Mouse (Mus musculus) natural killer cell, adult 2 months (primary cell): Measurements from ENCODE around the gene Dynlt1b.
"Not testable (repeated sequence)": the region's sequence is repeated elsewhere in the genome, so short reads cannot be mapped to it uniquely, and the experiment has no call there.

ENCODE experiments used
- DNase-seq, 2 experiments: peaks; one replicate each; pipeline ENCODE4 v3.0.0; 2022; ENCODE audit warnings: low spot score in 2 of 2

The Dynlt1b gene

GRCm38 (mm10) chr17:6429945-6430344 lies at the start of gene Dynlt1b:
Gene Dynlt1b, plus strand, starts transcription at chr17:6430112.
- peak; percentile 100 for DNase-seq

DNA sequence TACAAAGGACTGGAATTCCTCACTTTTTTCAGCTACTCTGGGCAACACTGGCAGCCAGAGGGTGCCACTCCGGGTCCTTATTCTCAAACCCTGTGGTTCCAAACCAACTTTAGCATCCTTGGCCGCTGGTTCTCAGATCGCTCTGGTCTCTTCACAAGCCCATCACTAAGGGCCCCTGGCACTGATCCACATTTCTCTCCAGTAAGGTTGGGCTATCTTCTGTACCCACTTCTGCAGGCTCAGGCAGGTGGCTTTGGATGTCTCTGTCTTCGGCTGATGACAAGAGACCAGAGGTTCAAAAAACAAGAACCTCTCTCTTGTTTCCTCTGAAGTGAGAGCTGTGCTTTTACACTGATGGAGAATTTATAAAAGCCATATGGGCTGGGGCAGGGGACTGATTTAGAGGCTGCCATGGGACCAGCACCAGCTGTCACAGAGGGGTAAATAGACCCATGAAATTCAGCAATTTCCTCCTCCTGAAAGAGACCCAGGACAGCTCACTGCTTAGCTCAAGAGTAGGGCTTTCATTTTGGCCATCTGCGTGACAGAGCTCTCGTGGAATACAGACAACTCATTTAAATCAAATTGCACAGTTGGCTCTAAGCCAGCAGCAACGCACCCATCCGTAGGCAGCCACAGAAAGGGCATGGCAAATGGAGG lies 49.6 kb upstream of the Dynlt1b start:
- DNase-seq: not testable (repeated sequence)

- not testable (repeated sequence) for DNase-seq
Observed at GRCm38 (mm10) chr17:6381071-6381682, 48.7 kb upstream of the Dynlt1b start.

- not testable (repeated sequence) for DNase-seq
Observed at GRCm38 (mm10) chr17:6386927-6387326, 43.0 kb upstream of the Dynlt1b start.

DNA sequence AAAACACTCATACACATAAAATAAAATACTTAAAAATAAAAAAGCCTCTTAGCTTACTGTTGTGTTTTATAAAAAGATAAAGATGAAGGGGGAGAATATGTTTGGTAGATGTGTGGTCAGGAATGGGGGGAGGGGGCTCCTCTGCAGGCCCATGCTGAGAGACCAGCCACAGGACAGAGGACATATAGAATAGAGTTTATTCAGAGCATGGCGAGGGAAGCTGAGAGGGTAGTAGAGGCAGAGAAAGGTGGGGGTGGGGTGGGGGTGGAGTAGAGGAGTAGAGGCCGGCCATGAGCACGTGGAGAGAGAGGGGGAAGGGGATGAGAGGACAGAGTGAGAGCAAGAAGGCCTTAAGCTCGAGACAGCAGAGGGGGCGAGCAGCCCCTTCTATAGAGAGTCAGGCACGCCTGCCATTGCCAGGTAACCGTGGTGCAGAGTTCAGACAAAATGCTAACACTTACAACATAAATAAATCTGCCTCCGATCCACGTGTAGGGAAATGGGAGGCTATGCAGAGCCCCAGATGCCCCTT lies 42.5 kb upstream of the Dynlt1b start:
- DNase-seq: not testable (repeated sequence)

DNA sequence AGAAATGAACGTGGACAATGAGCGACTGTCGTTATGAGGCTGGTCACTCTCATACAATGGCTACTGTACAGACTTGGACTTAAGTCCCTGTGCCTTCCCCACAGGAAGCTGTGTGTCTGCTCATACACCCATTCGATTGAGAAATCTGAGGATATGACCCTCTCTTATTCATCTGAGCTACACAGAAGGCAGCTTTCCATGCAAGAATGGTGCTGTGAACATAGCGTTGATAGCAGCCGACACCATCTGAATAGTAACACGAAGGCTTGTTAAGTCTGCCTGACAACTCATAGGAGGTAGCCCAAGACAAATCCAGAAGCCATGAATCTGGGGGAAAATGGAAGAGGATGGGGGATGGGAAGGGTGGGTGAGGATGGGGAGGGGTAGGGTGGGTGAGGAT lies 40.4 kb upstream of the Dynlt1b start:
- DNase-seq: not testable (repeated sequence)

DNA sequence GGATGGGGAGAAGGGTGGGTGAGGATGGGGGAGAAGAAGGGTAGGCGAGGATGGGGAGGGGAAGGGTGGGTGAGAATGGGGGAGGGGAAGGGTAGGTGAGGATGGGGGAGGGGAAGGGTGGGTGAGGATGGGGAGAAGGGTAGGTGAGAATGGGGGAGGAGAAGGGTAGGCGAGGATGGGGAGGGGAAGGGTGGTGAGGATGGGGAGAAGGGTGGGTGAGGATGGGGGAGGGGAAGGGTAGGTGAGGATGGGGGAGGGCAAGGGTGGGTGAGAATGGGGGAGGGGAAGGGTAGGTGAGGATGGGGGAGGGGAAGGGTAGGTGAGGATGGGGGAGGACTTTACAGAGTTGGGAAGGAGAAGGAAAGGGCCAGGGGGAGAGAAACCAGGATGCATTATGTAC lies 39.2 kb upstream of the Dynlt1b start:
- DNase-seq: not testable (repeated sequence)

- not testable (repeated sequence) for DNase-seq
Observed at GRCm38 (mm10) chr17:6391736-6392135, 38.2 kb upstream of the Dynlt1b start.

- DNase-seq: not testable (repeated sequence)
Observed at GRCm38 (mm10) chr17:6392473-6393340, 37.2 kb upstream of the Dynlt1b start.

GRCm38 (mm10) chr17:6398079-6398478 lies 31.8 kb upstream of the Dynlt1b start:
- DNase-seq: not testable (repeated sequence)

DNA sequence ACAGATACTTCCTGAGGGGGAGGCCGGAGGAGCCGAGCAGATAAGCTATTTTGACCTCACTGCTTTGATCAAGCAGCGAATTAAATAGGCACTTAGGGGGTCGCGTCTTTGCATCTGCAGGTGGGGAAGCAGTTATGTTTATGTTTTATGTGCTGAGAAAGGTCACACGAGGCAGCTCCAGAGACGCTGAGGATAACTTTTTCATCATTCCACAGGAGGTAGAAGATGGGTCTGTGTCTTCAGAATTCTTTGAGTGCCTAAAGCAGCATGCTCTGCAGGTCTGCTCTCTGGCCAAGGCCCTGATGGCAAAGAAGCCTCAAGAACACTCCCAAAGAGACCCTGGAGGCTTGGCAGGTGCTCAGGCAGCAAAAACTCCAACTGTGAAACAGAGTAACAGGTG lies 31.1 kb upstream of the Dynlt1b start:
- not testable (repeated sequence) for DNase-seq

- DNase-seq: not testable (repeated sequence)
Observed at GRCm38 (mm10) chr17:6399281-6400096, 30.4 kb upstream of the Dynlt1b start.

- DNase-seq: not testable (repeated sequence)
Observed at GRCm38 (mm10) chr17:6400097-6400489, 29.8 kb upstream of the Dynlt1b start.

DNA sequence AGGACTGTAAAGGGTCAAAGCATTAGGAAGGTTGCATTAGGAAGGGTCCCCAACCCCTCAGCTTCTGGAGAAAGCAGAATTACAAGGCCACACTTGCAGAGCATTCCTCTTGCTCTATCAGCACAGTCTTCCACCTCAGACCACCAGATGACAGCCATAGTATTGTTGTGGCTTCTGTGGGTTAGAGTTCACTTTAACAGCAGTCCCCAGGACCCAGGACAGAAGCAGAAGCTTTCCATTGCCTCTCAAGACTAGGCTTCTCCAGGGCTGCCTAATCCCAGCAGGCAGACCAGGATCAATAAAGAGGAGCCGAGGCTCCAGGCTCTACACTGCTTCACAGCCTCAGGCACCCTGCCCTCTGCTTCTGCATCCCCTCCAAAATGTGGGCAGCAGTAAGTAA lies 25.4 kb upstream of the Dynlt1b start:
- not testable (repeated sequence) for DNase-seq

DNA sequence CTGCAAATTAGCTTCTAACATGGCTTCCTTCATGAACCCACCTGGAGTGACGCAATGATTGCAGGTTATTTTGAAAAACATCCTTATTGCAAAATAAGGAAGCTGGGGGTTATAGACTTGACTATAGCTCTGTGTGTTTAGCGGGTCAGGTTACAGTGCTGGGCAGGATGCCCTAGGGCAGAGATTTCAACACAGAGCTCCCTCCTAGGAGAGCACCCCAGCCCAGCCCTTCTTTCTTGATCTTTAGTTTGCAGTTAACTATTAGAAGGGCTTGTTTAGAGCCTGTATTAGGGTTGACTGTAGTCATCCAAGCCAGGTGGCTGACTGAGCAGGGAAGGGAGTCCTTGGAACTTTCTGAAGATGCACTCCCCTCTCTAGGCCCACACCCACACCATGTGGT lies 22.9 kb upstream of the Dynlt1b start:
- not testable (repeated sequence) for DNase-seq

DNA sequence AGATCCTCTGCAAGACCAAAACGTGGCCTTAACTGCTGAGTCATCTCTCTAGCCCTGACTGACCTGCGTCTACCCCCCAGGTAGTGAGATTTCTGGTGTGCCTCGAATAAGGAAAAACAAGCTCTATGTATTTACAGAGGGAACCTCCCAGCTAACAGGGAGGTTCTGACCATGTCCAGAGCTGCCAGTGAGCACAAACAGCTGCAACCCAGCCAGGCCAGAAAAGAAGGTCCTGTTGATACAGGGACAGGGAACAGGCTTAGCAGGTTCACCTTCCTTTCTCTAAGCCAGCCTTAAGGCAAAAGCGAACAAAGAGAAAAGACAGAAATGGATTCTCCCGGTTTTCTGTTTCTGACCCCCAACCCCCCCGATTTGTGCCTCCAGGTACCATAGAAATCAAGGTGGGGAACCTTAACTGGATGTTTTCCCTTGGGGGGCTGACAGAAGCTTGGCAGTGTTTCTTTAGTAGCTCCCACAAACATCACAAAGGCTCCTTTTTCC lies 19.1 kb upstream of the Dynlt1b start:
- DNase-seq: not testable (repeated sequence)

DNA sequence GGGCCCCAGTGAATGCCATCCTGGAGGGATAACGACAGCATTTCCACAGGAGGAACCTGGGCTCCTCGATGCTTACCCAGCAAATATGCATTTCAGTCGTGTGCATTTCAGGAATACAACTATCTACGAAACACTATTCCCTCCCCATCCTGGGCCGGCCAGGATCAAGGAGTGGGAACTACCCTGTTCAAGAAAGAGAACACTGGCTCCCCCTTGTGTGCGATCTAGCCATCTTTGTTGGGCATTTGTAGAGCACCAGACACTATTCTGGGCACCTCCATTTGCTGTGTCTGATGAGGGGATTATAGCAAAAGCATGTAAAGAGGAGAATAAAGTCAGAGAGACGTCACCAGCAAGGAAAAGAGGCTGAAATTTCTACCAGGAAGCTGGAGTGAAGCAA lies 12.8 kb upstream of the Dynlt1b start:
- not testable (repeated sequence) for DNase-seq

GRCm38 (mm10) chr17:6420557-6420956 lies 9.4 kb upstream of the Dynlt1b start:
- not testable (repeated sequence) for DNase-seq

DNA sequence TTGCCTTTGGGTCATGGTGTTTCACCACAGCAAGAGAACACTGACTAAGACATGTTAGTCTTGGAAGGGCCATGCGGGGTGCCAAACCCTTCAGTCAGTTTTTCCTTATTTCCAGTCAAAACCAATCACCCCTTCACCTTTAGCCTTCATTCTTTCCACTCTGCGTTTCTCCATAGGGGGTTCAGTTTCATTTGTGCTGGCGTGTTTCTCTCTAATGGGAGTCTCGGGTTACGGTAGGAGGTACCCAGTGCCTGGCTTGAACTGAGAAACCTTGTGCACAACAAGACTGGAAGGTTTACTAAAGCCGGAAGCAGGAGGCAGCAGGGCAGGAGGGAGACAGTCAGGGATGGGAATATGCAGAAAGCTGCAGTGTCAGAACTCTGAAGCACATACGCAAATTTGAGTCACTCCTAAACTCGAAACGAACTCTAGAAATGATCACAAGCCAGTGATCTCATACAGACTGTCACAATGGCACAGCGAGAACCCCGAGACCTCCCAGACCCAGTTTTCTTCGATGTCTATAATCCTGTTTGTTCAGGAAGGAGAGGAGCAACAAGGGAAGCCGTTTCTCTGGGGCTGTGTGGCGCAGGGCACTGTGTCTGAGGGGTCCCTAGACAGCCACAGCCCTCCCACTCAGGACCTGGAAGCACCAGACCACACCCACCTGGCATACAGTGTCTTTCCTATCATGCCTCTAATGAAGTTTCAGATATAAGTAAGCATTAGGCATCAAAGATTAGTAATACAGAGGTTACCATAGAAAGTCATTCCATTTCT lies 8.2 kb upstream of the Dynlt1b start:
- not testable (repeated sequence) for DNase-seq

- not testable (repeated sequence) for DNase-seq
Observed at GRCm38 (mm10) chr17:6422370-6422769, 7.5 kb upstream of the Dynlt1b start.
